ENCODE assay signal across 14 mouse cellular contexts in the genomic region with DNA sequence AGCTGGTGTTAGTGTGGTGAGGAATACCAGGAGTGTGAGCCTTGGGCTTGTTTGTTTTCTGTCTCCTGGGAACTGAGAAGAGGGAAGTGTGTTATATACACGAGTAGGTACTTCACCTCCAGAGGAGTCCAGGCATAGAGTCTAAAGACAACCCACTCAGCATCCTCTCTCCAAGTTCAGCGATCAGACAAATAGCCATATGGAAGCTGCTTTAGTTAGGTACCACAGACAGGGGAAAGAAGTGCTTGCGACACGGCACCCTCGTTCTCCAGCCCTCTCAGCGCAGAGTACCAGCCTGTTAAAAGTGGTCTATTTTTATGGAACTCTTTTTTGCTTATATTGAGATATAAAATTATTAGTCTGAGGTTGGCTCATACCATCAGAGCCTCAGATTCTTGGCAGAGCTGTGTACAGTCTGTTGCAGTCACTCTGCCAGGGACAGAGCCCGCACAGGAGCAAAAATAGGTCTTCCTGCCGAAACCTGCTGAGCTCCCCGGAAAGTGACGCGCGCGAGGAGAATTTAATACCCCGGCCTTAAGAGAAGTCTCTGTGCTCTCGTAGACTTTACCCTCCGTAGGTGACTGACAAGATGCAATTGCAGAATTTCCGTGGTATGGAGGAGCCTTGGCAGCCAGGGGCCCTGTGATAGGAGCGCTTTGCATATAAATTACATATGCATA.
DNase-seq lines count a peak whose midpoint lies in the region; ATAC-seq lines count a peak whose summit lies in the region.
"Had no signal": no experiment of that assay in that cellular context is flagged by ENCODE, and none has a peak within 500 bp of the region (broad histone marks: within the 10 kb centered on the region; RNA-seq: fewer than 3 reads in every experiment).

No protein-coding gene starts in this region.

- no peaks in the 10 kb centered on the region for H3K9me3 ChIP-seq in embryonic facial prominence, embryonic 14.5 days (ENCODE audit: control insufficient read depth, low read length)
- H3K9me3 ChIP-seq in embryonic facial prominence, embryonic 10.5 days, result no peaks in the 10 kb centered on the region
- H3K9me3 ChIP-seq in midbrain, embryonic 11.5 days (ENCODE audit: control insufficient read depth, low read length), result no peaks in the 10 kb centered on the region
- no peaks in the 10 kb centered on the region for H3K9me3 ChIP-seq in midbrain, embryonic 13.5 days
- H3K9me3 ChIP-seq: liver, embryonic 13.5 days; midbrain, embryonic 10.5 days; stomach, embryonic 15.5 days had no signal

- intact Hi-C loops in heart, postnatal 14 days (cut with DNase I), result loop anchor here (2.0 kb wide), 1 partner anchor 19 kb away; no protein-coding TSS in a partner anchor

- no peak overlapping the region for H3K27ac ChIP-seq in embryonic facial prominence, embryonic 14.5 days (replicated peaks; ENCODE audit: low read depth, low read length)
- H3K27ac ChIP-seq in embryonic facial prominence, embryonic 10.5 days (replicated peaks), result no peak overlapping the region
- H3K27ac ChIP-seq in midbrain, embryonic 11.5 days (ENCODE audit: low read depth, low read length), result no peak overlapping the region
- H3K27ac ChIP-seq in midbrain, embryonic 13.5 days, result no peak overlapping the region
- H3K27ac ChIP-seq: liver, embryonic 13.5 days; midbrain, embryonic 10.5 days; stomach, embryonic 15.5 days had no signal

- H3K27me3 ChIP-seq in embryonic facial prominence, embryonic 14.5 days (replicated peaks; ENCODE audit: control insufficient read depth, insufficient read depth, low read length), result no peaks in the 10 kb centered on the region
- peaks cover 12% of the 10 kb centered on the region; the same call in 1 of the 2 replicates for H3K27me3 ChIP-seq in embryonic facial prominence, embryonic 10.5 days (replicated peaks; ENCODE audit: low read depth, poor library complexity, severe bottlenecking)
- no peaks in the 10 kb centered on the region for H3K27me3 ChIP-seq in midbrain, embryonic 11.5 days (ENCODE audit: control insufficient read depth, insufficient read depth, low read length)
- H3K27me3 ChIP-seq in midbrain, embryonic 13.5 days, result no peaks in the 10 kb centered on the region
- H3K27me3 ChIP-seq: liver, embryonic 13.5 days; stomach, embryonic 15.5 days had no signal

- H3K9ac ChIP-seq in embryonic facial prominence, embryonic 14.5 days (ENCODE audit: low read depth, low read length), result no peak overlapping the region
- H3K9ac ChIP-seq in midbrain, embryonic 11.5 days (ENCODE audit: low read length), result no peak overlapping the region
- H3K9ac ChIP-seq in midbrain, embryonic 13.5 days (replicated peaks), result no peak overlapping the region
- H3K9ac ChIP-seq: liver, embryonic 13.5 days; stomach, embryonic 15.5 days had no signal

- H3K4me3 ChIP-seq in embryonic facial prominence, embryonic 14.5 days (ENCODE audit: low read depth, low read length), result no peak overlapping the region
- no peak overlapping the region for H3K4me3 ChIP-seq in embryonic facial prominence, embryonic 10.5 days
- no peak overlapping the region for H3K4me3 ChIP-seq in midbrain, embryonic 11.5 days (ENCODE audit: low read depth, low read length)
- no peak overlapping the region for H3K4me3 ChIP-seq in midbrain, embryonic 13.5 days (replicated peaks)
- H3K4me3 ChIP-seq: liver, embryonic 13.5 days; midbrain, embryonic 10.5 days; stomach, embryonic 15.5 days had no signal

- H3K4me2 ChIP-seq in embryonic facial prominence, embryonic 14.5 days (ENCODE audit: low read depth, low read length), result no peak overlapping the region
- no peak overlapping the region for H3K4me2 ChIP-seq in midbrain, embryonic 11.5 days
- H3K4me2 ChIP-seq in midbrain, embryonic 13.5 days (replicated peaks), result no peak overlapping the region
- H3K4me2 ChIP-seq: liver, embryonic 13.5 days; stomach, embryonic 15.5 days had no signal

- no peak for ATAC-seq in embryonic facial prominence, embryonic 14.5 days (ENCODE audit: low read depth)
- no peak for ATAC-seq in midbrain, embryonic 11.5 days (ENCODE audit: low FRiP score)
- ATAC-seq in midbrain, embryonic 13.5 days, result no peak

- WGBS in embryonic facial prominence, embryonic 14.5 days, result 58% methylated on average over 18 of the region's 18 CpGs
- 74% methylated on average over 18 of the region's 18 CpGs for WGBS in embryonic facial prominence, embryonic 10.5 days
- 81% methylated on average over 18 of the region's 18 CpGs for WGBS in midbrain, embryonic 11.5 days
- WGBS in midbrain, embryonic 13.5 days, result 74% methylated on average over 18 of the region's 18 CpGs

- H3K36me3 ChIP-seq in embryonic facial prominence, embryonic 14.5 days (ENCODE audit: control insufficient read depth, insufficient read depth, low read length), result no peaks in the 10 kb centered on the region
- H3K36me3 ChIP-seq in embryonic facial prominence, embryonic 10.5 days (replicated peaks), result no peaks in the 10 kb centered on the region
- no peaks in the 10 kb centered on the region for H3K36me3 ChIP-seq in midbrain, embryonic 11.5 days (ENCODE audit: control insufficient read depth, insufficient read depth, low read length)
- no peaks in the 10 kb centered on the region for H3K36me3 ChIP-seq in midbrain, embryonic 13.5 days
- H3K36me3 ChIP-seq: liver, embryonic 13.5 days; midbrain, embryonic 10.5 days; stomach, embryonic 15.5 days had no signal

- peak; percentile 38 for DNase-seq in embryonic facial prominence, embryonic 14.5 days (ENCODE audit: low spot score)
- DNase-seq in embryonic facial prominence, embryonic 10.5 days (ENCODE audit: low spot score), result no peak
- DNase-seq in midbrain, embryonic 11.5 days (ENCODE audit: low spot score, missing footprints), result peak; percentile 62
- DNase-seq in layer of hippocampus, adult 11-12 months (ENCODE audit: low spot score), result peak; percentile 68
- DNase-seq in right cerebral cortex, postnatal 36 days (ENCODE audit: low spot score in 2 of 2), result peak; percentile 39 to 60
- DNase-seq in heart, postnatal 14 days, result no peak
- no peak for DNase-seq in kidney, adult 8-10 months
- DNase-seq: adrenal gland, postnatal 36 days; gastrocnemius, postnatal 10 days; kidney, postnatal 14 days; liver, embryonic 13.5 days had no signal

- H3K4me1 ChIP-seq in embryonic facial prominence, embryonic 14.5 days (ENCODE audit: control insufficient read depth, insufficient read depth, low read length), result no peaks in the 10 kb centered on the region
- H3K4me1 ChIP-seq in embryonic facial prominence, embryonic 10.5 days, result no peaks in the 10 kb centered on the region; the same call in 1 of the 2 replicates
- H3K4me1 ChIP-seq in midbrain, embryonic 11.5 days (ENCODE audit: control insufficient read depth, insufficient read depth, low read length), result no peaks in the 10 kb centered on the region
- H3K4me1 ChIP-seq in midbrain, embryonic 13.5 days (replicated peaks), result peaks cover 2% of the 10 kb centered on the region; the same call in 1 of the 2 replicates
- H3K4me1 ChIP-seq: liver, embryonic 13.5 days; midbrain, embryonic 10.5 days; stomach, embryonic 15.5 days had no signal

Comparison
In these comparisons a context has a peak if more than half of its experiments do, and no peak if none do; other contexts are left out.
1. DNase-seq: peak in embryonic facial prominence, embryonic 14.5 days (single experiment), midbrain, embryonic 11.5 days (single experiment), layer of hippocampus, adult 11-12 months (single experiment) and right cerebral cortex, postnatal 36 days (2 of 2); none in embryonic facial prominence, embryonic 10.5 days (single experiment), heart, postnatal 14 days (0 of 2) and kidney, adult 8-10 months (0 of 2).